Mouse (Mus musculus): ENCODE data around the gene Cfap77.

The Cfap77 gene

DNA sequence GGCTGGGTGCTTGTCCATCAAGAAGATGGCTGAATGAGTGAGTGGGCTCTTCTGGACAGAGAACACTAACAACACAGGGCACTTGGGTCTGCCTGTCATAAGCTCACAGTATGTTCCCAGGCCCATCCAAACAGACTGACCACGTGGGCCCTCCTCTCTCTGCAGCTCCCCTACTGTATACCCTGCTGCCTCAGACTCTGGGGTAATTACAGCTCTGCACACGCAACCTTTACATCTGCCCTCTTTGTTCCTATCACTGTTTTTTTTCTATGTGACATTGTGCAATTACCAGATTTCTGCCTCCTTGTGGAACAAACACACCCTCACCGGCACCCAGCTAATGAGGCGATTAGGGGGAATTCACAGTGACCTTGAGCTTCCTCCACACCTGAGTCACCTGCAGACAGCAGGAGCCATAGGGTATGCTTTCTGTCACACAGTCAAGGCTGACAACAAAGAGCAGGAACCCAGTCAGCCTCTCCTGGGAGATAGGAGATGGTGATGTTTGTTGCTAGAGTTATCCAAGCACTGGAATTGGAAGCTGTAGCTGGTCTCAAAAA lies 157.4 kb downstream of the Cfap77 start:
- DNase-seq: no peak

DNA sequence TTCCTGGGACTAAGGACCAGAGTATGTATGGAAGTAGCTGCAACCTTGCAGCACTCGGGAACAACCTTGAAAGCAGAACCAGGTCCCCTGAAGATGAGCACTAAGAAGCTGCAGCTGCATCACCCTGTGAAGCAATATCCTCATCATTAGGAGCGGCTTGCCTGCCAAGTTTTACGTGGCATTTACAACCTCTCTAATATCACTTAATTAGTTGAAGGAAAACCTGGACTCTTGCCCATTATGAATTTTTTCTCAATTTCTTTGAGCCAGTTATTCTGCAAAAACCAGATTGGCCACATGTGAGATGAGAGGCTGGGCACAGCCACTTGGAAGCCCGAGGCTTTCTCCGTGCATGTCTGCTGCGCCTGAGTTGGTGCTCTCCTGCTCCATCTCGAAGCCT lies 159.0 kb downstream of the Cfap77 start:
- DNase-seq: no peak

DNA sequence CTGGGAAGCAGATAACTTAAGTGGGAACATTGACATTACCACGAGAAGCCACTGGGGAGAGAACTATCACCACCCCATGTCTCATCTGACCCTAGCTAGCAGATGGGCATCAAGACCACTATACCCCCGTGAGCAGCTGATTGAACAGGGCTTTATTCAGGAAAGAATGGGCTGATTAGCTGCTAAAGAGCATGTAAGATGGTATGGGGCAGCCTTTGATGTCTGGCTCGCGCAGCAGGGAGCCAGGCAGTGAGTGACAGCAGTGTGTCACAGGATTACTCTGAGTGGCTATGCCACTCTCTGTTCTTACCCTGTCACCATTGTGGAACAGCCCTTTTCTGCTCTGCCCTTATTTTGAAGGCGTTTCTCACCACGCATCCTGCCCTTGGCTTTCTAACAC lies 161.3 kb downstream of the Cfap77 start:
- no peak for DNase-seq

- DNase-seq: no peak
Observed at GRCm38 (mm10) chr2:28892796-28893195, 162.1 kb downstream of the Cfap77 start.

GRCm38 (mm10) chr2:28884914-28885313 lies 170.0 kb downstream of the Cfap77 start:
- DNase-seq: no peak

- no peak for DNase-seq
Observed at GRCm38 (mm10) chr2:28882826-28883485, 171.9 kb downstream of the Cfap77 start.

- no peak for DNase-seq
Observed at GRCm38 (mm10) chr2:28882047-28882446, 172.8 kb downstream of the Cfap77 start.

DNA sequence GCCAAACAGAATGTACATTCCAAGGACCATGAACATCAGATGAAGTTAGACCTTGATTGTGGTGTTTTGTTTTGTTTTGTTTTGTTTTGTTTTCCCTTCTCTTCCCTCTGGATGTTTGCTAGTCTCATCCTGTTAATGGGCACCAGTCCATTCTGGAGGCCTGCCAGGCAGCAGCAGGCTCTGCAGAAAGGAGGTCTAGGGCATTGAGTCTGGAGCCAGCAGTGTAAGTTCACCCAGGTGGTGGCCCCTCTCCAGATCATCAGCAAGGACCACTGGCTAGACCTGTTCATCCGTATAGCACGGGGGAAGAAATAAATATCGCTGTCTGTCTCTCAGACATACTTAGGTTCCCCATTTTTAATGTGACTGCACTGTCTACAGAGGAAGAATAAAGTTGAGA lies 173.6 kb downstream of the Cfap77 start:
- DNase-seq: no peak

Data from layer of hippocampus, adult 9-11 months (tissue).